Mouse (Mus musculus) left cerebral cortex, postnatal 10 days (tissue): ENCODE results near the gene 3110082J24Rik. TPM values are rescaled to one million over a fixed set of nuclear protein-coding genes. Genes with fewer than 3 reads are reported as not detected.
"Not testable (repeated sequence)": the region's sequence is repeated elsewhere in the genome, so short reads cannot be mapped to it uniquely, and the experiment has no call there.

Experiments
- DNase-seq, 2 experiments: peaks; one replicate each; pipeline ENCODE4 v3.0.0; 2021 to 2022; ENCODE audit warnings: low spot score in 2 of 2, mixed read lengths in 1 of 2; ENCODE audit errors: extremely low spot score in 1 of 2
- intact Hi-C: fragments of 180-260 bp; cut with DNase I; formaldehyde crosslinking; loops from one replicate; pipeline ENCODE4 v1.15.1; 2025
- total RNA-seq, 2 experiments: library from RNA; stranded (reverse); gene quantifications; 2 replicates each; pipeline ENCODE4 v1.2.3; 2021

3110082J24Rik gene
- total RNA-seq, 2 experiments from 2014 or later, result 2.1 to 2.2 TPM

DNA sequence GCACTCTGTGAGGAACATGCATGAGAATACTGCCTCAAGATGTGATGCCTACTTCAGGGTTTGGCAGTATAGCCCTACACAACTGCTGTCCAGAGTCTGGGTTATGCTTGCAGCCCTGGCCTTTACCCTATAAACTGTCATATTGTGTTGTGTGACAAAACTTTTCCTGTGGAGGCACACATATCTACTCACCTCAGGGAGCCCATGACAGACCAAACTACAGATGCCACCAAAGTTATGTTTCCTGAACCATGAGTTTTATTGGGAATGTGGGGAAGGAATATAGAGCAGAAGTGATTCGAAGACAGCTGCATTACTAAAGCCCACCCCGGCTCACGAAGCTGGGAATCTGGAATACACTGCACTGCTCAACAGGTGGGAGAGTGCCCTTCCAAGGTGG, 2.5 kb downstream of the 3110082J24Rik start:
- intact Hi-C loops, result no loop called here
- DNase-seq, result no peak

DNA sequence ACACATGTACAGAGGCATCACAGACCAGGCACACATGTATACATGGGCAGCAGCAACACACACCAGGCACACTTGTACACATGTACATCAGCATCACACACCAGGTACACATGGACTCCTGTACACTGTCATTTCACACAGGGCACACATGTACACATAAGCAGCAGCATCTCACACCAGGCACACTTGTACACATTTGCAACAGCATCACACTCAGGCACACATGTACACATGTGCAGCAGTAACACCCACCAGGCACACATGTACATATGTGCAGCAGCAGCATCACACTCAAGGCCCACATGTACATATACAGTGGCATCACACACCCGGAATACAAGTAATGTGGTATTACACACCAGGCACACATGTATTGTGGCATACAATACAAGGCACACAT, 7.6 kb downstream of the 3110082J24Rik start:
- DNase-seq, result no peak
- intact Hi-C loops, result no loop called here

DNA sequence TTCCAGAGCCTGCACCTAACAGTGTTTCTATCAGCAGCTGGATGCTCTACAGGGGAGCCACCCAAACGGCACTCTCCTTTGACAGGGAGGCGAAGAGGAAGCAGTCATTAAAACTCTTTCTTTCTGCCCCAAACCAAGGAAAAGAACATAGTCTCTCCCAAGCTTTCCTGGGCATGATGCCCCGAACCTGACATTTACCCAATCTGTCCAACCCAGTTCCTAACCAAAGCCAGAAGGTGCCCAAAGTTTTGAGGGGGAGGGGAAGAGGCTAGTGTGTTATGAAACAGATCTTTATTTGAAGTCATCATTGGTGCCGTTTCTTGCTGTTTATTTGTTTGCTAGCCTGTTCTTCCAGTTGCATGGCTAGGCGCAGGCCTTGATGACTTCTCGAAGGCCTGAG, 10.2 kb downstream of the 3110082J24Rik start:
- DNase-seq, result no peak
- intact Hi-C loops, result no loop called here

DNA sequence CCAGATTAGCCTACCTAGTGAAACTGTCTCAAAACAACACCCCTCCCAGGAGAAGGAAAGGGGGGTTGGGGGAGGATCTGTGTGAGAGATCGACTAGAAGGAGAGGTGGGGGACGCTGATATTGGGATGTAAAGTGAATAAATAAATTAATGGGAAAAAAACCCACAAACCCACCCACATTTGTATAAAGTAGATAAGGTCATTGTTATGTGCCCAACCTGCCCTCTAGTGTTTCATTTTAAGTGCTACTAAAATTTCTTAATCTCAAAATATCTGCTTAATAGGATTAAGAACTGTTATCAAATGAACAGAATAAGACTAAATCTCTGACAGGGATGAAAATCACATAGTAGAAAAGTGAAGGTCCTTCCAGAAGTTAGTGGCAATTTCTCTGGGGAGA, 11.5 kb downstream of the 3110082J24Rik start:
- no peak for DNase-seq
- intact Hi-C loops, result no loop called here

DNA sequence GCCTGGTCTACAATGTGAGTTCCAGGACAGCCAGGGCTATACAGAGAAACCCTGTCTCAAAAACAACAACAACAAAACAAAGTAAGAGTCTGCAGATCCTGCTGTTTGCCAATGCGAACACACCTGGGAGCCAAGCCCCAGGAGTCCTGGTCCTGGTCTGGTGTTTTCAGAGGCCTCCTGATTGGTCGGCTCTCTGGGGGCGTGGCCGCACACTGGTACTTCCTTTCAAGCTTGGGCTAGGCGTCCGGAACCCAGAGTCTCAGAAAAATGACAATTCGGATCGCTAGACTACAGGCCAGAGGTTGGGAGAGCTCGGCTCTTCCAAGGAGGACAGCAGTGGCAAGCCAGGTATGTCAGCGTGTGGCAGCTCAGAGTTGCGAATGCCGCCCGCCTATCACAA, 13.2 kb downstream of the 3110082J24Rik start:
- no peak for DNase-seq
- intact Hi-C loops, result no loop called here

DNA sequence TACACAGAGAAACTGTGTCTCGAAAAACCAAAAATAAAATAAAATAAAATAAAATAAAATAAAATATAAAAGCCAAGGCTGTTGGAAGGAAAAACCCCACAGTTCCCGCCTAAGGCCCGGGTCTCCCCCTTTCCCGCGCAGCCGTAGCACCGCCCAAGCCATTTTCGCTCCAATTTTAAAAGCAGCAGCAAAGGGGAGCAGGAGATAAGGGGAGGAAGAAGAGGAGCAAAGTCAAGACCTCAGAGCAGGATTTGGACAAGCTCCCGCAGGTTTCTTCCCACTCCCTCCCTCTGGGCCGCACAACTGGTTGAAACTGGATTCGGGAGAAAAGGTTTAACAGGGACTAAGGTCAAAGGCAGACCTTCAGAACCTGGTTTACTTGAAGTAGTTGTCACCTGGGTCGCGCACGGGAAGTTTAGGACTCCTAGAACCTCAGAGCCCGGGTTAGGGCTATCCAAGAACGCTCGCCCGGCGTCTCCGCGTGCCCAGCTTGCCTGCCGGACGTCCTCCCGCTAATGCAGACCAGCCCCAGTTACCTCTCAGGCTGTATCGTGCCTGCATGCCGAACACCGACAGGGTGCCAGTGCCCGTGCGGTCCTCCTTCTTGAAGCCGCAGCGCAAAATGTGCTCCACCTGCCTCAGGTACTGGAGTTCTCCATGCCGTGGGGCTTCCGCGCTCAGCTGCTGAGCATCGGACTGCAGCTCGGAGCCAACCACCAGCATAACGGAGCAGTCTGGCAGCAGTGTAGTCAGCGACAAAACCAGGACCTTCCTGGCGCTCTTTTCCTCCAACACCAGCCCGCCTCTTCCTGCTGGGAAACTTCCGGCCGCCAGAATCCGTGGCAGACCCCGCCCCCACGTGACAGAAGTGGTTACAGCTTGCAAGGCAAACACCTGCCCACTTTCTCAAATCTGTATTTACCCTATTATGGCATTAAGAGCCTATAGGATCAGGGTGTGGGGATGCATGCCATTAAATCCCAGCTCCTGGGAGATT, 32.8 kb downstream of the 3110082J24Rik start, which contains the start of gene Tyms:
Gene Tyms, minus strand, starts transcription at position 793 of the 997 bp plus-strand sequence.
- intact Hi-C loops, result no loop called here
- peak; percentile 50 to 87 for DNase-seq

DNA sequence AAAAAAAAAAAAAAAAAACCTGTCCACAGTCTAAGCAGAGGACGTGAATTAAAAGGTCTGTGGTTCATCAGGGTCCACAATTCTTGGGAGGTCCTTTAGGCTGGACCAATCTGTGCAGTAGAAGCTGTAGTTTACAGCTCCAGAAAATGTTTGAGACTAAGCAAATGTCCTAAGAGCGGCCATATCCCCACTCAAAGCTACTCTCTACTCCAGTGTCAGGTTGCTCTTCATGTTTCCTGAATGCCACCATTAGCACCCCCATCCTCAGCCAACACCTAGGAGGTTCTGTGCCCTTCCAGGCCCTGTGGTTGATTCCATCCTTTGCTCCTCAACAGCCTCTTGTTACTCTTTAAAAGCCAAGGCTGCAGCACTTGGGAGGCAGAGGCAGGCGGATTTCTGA, 33.5 kb downstream of the 3110082J24Rik start:
- intact Hi-C loops, result no loop called here
- no peak for DNase-seq

DNA sequence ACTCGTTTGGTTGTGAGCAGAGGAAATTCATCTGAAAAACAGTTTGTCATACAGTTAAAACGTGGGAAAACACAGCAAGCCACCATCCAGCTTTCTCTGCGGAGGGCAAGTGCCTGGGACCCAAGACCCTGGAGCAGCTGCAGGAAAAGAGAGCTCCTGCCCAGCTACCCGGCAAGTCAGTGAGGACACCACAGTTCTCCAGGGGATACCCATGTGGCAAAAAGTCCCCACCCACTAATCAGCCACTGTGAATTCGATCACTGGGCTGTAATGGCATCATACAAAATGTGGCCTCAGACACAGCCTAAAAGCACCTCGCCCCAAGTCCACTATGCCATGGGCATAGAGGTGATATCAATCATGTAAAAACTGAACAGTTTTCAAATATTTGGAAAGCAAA, 34.2 kb downstream of the 3110082J24Rik start:
- intact Hi-C loops, result no loop called here
- no peak for DNase-seq

DNA sequence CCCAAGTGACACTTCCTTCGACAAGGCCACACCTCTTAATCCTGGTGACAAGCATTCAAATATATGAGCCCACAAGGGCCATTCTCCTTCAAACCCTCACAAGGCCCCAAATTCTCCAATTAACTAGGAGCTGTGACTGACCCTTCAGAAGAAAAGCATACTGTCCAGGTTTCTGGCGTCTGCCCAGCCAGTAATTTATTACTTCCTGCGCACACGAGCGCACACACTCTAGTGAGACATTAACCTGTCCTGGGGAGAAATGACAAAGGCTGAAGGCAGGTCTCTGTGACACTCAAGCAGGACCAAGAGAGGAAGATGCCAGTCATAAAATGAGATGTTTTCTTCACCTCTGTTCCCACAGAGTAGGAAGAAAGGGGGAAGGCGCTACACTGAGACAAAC, 38.2 kb downstream of the 3110082J24Rik start:
- no peak for DNase-seq
- intact Hi-C loops, result no loop called here

DNA sequence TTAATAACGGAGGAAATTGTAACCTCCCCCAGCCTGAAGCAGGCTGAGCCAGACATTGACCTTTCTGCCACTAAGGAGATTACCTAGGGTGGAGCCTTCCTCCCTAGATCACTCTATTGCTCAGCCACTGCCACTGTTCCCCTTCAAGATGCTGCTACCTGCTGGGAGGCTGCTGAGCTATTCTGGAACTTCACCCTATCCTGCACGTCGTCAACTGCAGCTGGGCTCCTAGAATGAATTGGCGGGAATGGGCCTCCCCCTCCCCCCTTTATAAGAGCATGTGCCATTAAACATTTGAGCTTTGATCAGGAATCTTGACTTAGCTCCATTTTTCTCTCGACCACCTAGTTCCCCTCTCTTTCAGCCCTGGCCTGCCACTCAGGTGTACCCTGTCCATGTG, 46.3 kb downstream of the 3110082J24Rik start:
- intact Hi-C loops, DNase-seq: not testable (repeated sequence)

DNA sequence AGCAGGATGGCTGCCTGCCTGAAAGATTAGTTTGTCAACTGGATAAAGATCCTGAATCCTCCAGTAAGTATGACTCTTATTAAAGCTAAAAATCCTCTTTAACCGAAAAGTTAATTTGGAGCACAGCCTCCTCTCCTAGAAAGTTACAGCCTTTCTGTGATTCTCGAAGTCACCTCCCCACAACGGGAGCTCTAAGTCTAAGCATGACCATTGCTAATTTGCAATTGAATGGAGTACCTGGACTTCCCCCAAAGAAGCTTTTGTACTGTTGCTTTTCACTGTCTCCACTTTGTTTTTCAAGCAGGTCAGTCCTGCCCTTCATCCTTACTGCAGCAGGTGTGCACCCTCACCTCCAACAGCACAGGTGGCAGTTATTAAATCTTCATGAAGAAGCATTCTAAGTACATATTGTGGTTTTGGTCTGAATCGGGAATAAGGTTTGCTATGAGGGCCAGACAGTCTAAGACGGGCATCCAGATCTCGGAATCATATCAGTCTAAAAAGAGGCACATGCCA, 47.6 kb downstream of the 3110082J24Rik start:
- intact Hi-C loops, result no loop called here
- no peak for DNase-seq

Other genes with a start within 250 kb of the 3110082J24Rik start
- gene Il6, start 93.0 kb downstream of the 3110082J24Rik start, total RNA-seq, result not detected
- gene Tyms, start 32.5 kb downstream of the 3110082J24Rik start, total RNA-seq, result 1 to 10 TPM; 5.8 to 8.3 TPM
- gene Garem2, start 925 bp downstream of the 3110082J24Rik start, total RNA-seq, result 10 to 100 TPM; 10.5 to 11.2 TPM
- gene Hadha, start 49.1 kb upstream of the 3110082J24Rik start, total RNA-seq, result 10 to 100 TPM; 60.2 to 64.6 TPM
- 10 to 100 TPM; 52.3 to 52.6 TPM for gene Hadhb, start 49.2 kb upstream of the 3110082J24Rik start, total RNA-seq
- gene Adgrf3, start 99.6 kb upstream of the 3110082J24Rik start, total RNA-seq, result not detected
- 10 to 100 TPM; 56.8 to 58.3 TPM for gene Selenoi, start 126.5 kb upstream of the 3110082J24Rik start, total RNA-seq
- 10 to 100 TPM; 17.4 to 20.1 TPM for gene Drc1, start 175.3 kb upstream of the 3110082J24Rik start, total RNA-seq